Mouse (Mus musculus): ENCODE measurements around the gene Idua. TPM values are rescaled to one million over a fixed set of nuclear protein-coding genes. Genes with fewer than 3 reads are reported as not detected.

The Idua gene
- polyA plus RNA-seq, 1 experiment from 2014 or later: 11.8 TPM

GRCm38 (mm10) chr5:108660632-108661268 lies 619 bp downstream of the Idua start:
- peak overlapping the region; percentile 88 for H3K27ac ChIP-seq
- H3K9me3 ChIP-seq (replicated peaks): no peaks in the 10 kb centered on the region
- 17% methylated on average over 36 of the region's 36 CpGs for WGBS

GRCm38 (mm10) chr5:108662772-108663171 lies 2.6 kb downstream of the Idua start:
- no peaks in the 10 kb centered on the region for H3K9me3 ChIP-seq (replicated peaks)
- WGBS: 84% methylated on average over 4 of the region's 4 CpGs
- H3K36me3 ChIP-seq: peaks cover 4% of the 10 kb centered on the region; the same call in 1 of the 2 replicates
- H3K27me3 ChIP-seq (ENCODE audit: low read depth, poor library complexity, severe bottlenecking): 0 out of 2 replicates have a peak, but pooled peaks cover 10% of the 10 kb centered on the region
- no peak for DNase-seq (ENCODE audit: low spot score)
- no peak overlapping the region for H3K4me3 ChIP-seq
- peaks cover 18% of the 10 kb centered on the region for H3K4me1 ChIP-seq
- no peak overlapping the region for H3K27ac ChIP-seq

More at GRCm38 (mm10) chr5:108660632-108661268, 619 bp downstream of the Idua start:
- peak; percentile 88 for DNase-seq (ENCODE audit: low spot score)
- H3K4me1 ChIP-seq: peaks cover 18% of the 10 kb centered on the region
- H3K36me3 ChIP-seq: peaks cover 23% of the 10 kb centered on the region
- H3K4me3 ChIP-seq: peak overlapping the region; percentile 78
- H3K27me3 ChIP-seq (ENCODE audit: low read depth, poor library complexity, severe bottlenecking): 0 out of 2 replicates have a peak, but pooled peaks cover 10% of the 10 kb centered on the region

GRCm38 (mm10) chr5:108665066-108665465 lies 4.9 kb downstream of the Idua start:
- no peaks in the 10 kb centered on the region for H3K36me3 ChIP-seq
- no peak for DNase-seq (ENCODE audit: low spot score)
- peaks cover 21% of the 10 kb centered on the region for H3K4me1 ChIP-seq
- H3K9me3 ChIP-seq (replicated peaks): no peaks in the 10 kb centered on the region
- H3K27ac ChIP-seq: no peak overlapping the region
- WGBS: 49% methylated on average over 3 of the region's 3 CpGs
- no peak overlapping the region for H3K4me3 ChIP-seq
- H3K27me3 ChIP-seq (ENCODE audit: low read depth, poor library complexity, severe bottlenecking): 0 out of 2 replicates have a peak, but pooled peaks cover 10% of the 10 kb centered on the region

- Histone ChIP-seq H3K36me3 (peaks cover 15% of the 10 kb centered on the region), H3K27ac (no peak overlapping the region), H3K27me3 (ENCODE audit: low read depth, poor library complexity, severe bottlenecking) (0 out of 2 replicates have a peak, but pooled peaks cover 10% of the 10 kb centered on the region), H3K4me1 (peaks cover 16% of the 10 kb centered on the region), H3K9me3 (replicated peaks) (no peaks in the 10 kb centered on the region), H3K4me3 (no peak overlapping the region)
- no peak for DNase-seq (ENCODE audit: low spot score)
- 89% methylated on average over 2 of the region's 2 CpGs for WGBS
These were observed 7.2 kb downstream of the Idua start for GRCm38 (mm10) chr5:108667370-108667769.

- H3K27ac ChIP-seq: peak overlapping the region; percentile 92
- WGBS: 24% methylated on average over 3 of the region's 3 CpGs
- DNase-seq (ENCODE audit: low spot score): no peak
- peaks cover 24% of the 10 kb centered on the region for H3K36me3 ChIP-seq
- H3K9me3 ChIP-seq (replicated peaks): no peaks in the 10 kb centered on the region
- H3K4me1 ChIP-seq: peaks cover 16% of the 10 kb centered on the region
- H3K27me3 ChIP-seq (ENCODE audit: low read depth, poor library complexity, severe bottlenecking): 0 out of 2 replicates have a peak, but pooled peaks cover 8% of the 10 kb centered on the region
- peak overlapping the region; percentile 65 for H3K4me3 ChIP-seq
These were observed 8.3 kb downstream of the Idua start for GRCm38 (mm10) chr5:108668387-108668932.

GRCm38 (mm10) chr5:108668977-108669936 lies 9.1 kb downstream of the Idua start, which contains the start of gene Dgkq:
TSS of gene Dgkq (minus strand) at chr5:108669672.
- Histone ChIP-seq H3K27ac (peak within 1 kb of the TSS; percentile 92), H3K4me3 (peak within 1 kb of the TSS; percentile 65), H3K27me3 (ENCODE audit: low read depth, poor library complexity, severe bottlenecking) (0 out of 2 replicates have a peak, but pooled peaks cover 8% of the 10 kb centered on the region), H3K4me1 (peaks cover 16% of the 10 kb centered on the region), H3K36me3 (peaks cover 24% of the 10 kb centered on the region), H3K9me3 (replicated peaks) (no peaks in the 10 kb centered on the region)
- peak; percentile 90 for DNase-seq (ENCODE audit: low spot score)
- WGBS: 7% methylated on average over 43 of the region's 43 CpGs

GRCm38 (mm10) chr5:108669986-108670385 lies 9.9 kb downstream of the Idua start:
- Histone ChIP-seq H3K4me1 (peaks cover 16% of the 10 kb centered on the region), H3K4me3 (peak overlapping the region; percentile 65; the same call in 1 of the 2 replicates), H3K36me3 (peaks cover 24% of the 10 kb centered on the region), H3K27ac (peak overlapping the region; percentile 92), H3K9me3 (replicated peaks) (no peaks in the 10 kb centered on the region), H3K27me3 (ENCODE audit: low read depth, poor library complexity, severe bottlenecking) (0 out of 2 replicates have a peak, but pooled peaks cover under 1% of the 10 kb centered on the region)
- 80% methylated on average over 9 of the region's 9 CpGs for WGBS
- DNase-seq (ENCODE audit: low spot score): no peak

GRCm38 (mm10) chr5:108670785-108671184 lies 10.7 kb downstream of the Idua start:
- DNase-seq (ENCODE audit: low spot score): no peak
- no peak overlapping the region for H3K27ac ChIP-seq

GRCm38 (mm10) chr5:108671757-108672156 lies 11.6 kb downstream of the Idua start:
- Histone ChIP-seq H3K36me3 (peaks cover 24% of the 10 kb centered on the region), H3K27me3 (ENCODE audit: low read depth, poor library complexity, severe bottlenecking) (no peaks in the 10 kb centered on the region)
- WGBS: 92% methylated on average over 12 of the region's 12 CpGs

More at GRCm38 (mm10) chr5:108670785-108671184, 10.7 kb downstream of the Idua start:
- H3K36me3 ChIP-seq: peaks cover 24% of the 10 kb centered on the region
- no peaks in the 10 kb centered on the region for H3K9me3 ChIP-seq (replicated peaks)
- no peak overlapping the region for H3K4me3 ChIP-seq
- H3K4me1 ChIP-seq: peaks cover 16% of the 10 kb centered on the region
- H3K27me3 ChIP-seq (ENCODE audit: low read depth, poor library complexity, severe bottlenecking): no peaks in the 10 kb centered on the region

GRCm38 (mm10) chr5:108674624-108675023 lies 14.5 kb downstream of the Idua start:
- Histone ChIP-seq H3K4me3 (no peak overlapping the region), H3K27me3 (ENCODE audit: low read depth, poor library complexity, severe bottlenecking) (no peaks in the 10 kb centered on the region), H3K4me1 (peaks cover 23% of the 10 kb centered on the region), H3K36me3 (peaks cover 24% of the 10 kb centered on the region), H3K27ac (no peak overlapping the region), H3K9me3 (replicated peaks) (no peaks in the 10 kb centered on the region)
- DNase-seq (ENCODE audit: low spot score): no peak
- 86% methylated on average over 2 of the region's 2 CpGs for WGBS

More at GRCm38 (mm10) chr5:108671757-108672156, 11.6 kb downstream of the Idua start:
- Histone ChIP-seq H3K9me3 (replicated peaks) (no peaks in the 10 kb centered on the region), H3K4me1 (peaks cover 18% of the 10 kb centered on the region), H3K27ac (no peak overlapping the region), H3K4me3 (no peak overlapping the region)
- DNase-seq (ENCODE audit: low spot score): no peak

GRCm38 (mm10) chr5:108675251-108675816 lies 15.2 kb downstream of the Idua start, which contains the start of gene Slc26a1:
TSS of gene Slc26a1 (minus strand) at chr5:108675569.
- H3K4me1 ChIP-seq: peaks cover 16% of the 10 kb centered on the region
- WGBS: 80% methylated on average over 9 of the region's 9 CpGs
- no peaks in the 10 kb centered on the region for H3K27me3 ChIP-seq (ENCODE audit: low read depth, poor library complexity, severe bottlenecking)
- no peak within 1 kb of the TSS for H3K27ac ChIP-seq
- H3K36me3 ChIP-seq: peaks cover 24% of the 10 kb centered on the region
- no peak for DNase-seq (ENCODE audit: low spot score)
- H3K9me3 ChIP-seq (replicated peaks): no peaks in the 10 kb centered on the region
- no peak within 1 kb of the TSS for H3K4me3 ChIP-seq

Data from limb, embryonic 10.5 days (tissue).